Mouse (Mus musculus): Measurements from ENCODE around the gene Etv6. TPM values are rescaled to one million over a fixed set of nuclear protein-coding genes. Genes with fewer than 3 reads are reported as not detected.

Gene Etv6
- polyA plus RNA-seq, 1 experiment from 2014 or later: 6.8 TPM

DNA sequence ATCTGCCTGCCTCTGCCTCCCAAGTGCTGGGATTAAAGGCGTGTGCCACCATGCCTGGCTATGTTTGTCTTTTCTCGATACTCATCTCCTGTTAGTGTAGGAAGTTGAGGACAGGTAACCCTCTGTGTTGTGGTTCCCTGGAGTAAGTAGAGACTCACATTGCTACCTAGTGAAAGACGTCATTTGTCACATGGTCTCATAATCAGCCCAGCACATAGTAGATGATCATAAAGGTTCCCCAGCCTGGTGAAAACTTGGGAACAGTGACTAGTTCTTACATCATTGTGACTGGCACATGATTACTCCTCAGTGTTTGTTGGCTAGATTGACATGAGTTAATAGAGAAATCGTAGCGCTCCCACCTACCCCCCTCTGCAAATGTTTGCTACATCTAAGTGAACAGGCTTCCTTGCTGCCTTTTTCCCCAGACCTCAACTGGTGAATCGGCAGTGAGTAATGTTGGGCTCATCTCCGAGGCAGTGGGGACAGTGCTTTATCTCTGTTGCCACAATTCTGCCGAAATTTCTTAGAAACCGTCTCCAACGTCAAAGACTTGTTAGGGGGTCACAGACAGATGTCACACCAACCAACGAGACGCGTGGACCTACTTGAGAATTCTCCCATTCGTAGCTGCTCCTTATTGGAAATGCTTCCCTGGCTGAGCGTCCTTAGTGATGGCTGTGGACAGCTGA is 46.9 kb downstream of the Etv6 start:
- Histone ChIP-seq H3K36me3 (no peaks in the 10 kb centered on the region), H3K4me3 (no peak overlapping the region), H3K4me1 (no peaks in the 10 kb centered on the region), H3K27ac (replicated peaks) (no peak overlapping the region), H3K27me3 (no peaks in the 10 kb centered on the region), H3K4me2 (replicated peaks) (no peak overlapping the region), H3K9ac (replicated peaks) (no peak overlapping the region), H3K9me3 (no peaks in the 10 kb centered on the region)
- WGBS: 92% methylated on average over 15 of the region's 15 CpGs
- ATAC-seq (replicated peaks): no peak

DNA sequence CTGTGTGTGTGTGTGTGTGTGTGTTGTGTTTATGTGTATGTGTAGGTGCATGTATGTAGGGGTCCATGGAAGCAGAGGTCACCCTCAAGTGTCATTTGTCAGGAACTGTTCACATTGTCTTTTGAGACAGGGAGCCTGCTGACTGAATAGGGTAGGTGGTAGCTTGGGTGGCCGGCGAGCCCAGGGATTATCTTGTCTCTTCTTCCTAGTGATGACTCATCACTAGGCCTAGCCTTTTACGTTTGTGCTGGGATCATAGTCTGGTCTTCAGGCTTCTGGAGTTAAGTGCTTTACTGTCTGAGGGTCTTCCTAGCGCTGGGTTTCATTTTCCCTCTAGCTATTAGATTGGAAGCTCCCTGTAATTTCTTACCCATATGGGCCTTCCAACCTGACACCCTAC is 47.9 kb downstream of the Etv6 start:
- Histone ChIP-seq H3K9ac (replicated peaks) (no peak overlapping the region), H3K9me3 (no peaks in the 10 kb centered on the region), H3K27ac (replicated peaks) (no peak overlapping the region), H3K4me3 (no peak overlapping the region), H3K27me3 (no peaks in the 10 kb centered on the region), H3K36me3 (no peaks in the 10 kb centered on the region), H3K4me1 (no peaks in the 10 kb centered on the region), H3K4me2 (replicated peaks) (no peak overlapping the region)
- ATAC-seq (replicated peaks): no peak
- WGBS: 85% methylated on average over 4 of the region's 4 CpGs

DNA sequence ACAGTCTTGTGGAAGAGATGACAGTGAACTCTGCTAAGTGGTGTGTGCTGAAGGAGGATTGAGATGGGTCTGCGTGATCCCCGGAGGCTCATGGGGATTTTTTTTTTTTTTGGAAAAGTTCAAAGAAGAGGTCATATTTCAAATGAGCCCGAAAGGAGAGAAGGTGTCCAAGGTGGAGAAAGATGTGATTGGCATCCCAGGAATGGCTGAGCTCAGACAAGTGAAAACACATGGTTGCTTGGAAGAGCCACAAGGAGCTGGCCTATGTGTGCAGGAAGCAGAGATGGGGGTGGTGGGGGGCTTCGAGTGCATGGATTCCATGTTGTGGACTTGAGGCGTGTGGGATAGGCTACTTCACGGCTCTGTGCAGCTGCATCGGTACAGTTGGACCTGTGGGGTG is 50.9 kb downstream of the Etv6 start:
- Histone ChIP-seq H3K4me1 (no peaks in the 10 kb centered on the region), H3K9ac (replicated peaks) (no peak overlapping the region), H3K4me2 (replicated peaks) (no peak overlapping the region), H3K9me3 (no peaks in the 10 kb centered on the region), H3K36me3 (no peaks in the 10 kb centered on the region), H3K27me3 (no peaks in the 10 kb centered on the region), H3K27ac (replicated peaks) (no peak overlapping the region), H3K4me3 (no peak overlapping the region)
- 95% methylated on average over 7 of the region's 7 CpGs for WGBS
- ATAC-seq (replicated peaks): no peak

DNA sequence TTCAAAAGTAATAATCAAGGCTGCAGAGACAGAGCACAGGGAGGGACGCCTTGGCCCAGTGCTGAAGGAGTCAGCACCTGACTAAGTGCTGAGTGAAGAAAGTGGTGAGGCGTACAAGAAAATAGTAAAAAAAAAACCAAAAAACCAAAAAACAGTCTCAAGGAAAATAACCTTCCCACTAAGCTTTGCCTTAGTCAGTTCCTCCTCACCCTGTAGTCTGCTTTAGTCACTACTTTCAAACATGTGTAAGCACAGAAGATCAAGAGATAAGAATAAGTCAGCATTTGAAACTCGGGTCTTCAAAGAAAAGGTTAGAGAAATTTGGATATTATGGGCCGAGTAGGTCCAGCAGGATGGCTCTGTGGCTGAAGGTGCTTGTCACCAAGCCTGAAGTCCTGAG is 52.2 kb downstream of the Etv6 start:
- no peaks in the 10 kb centered on the region for H3K27me3 ChIP-seq
- H3K4me3 ChIP-seq: no peak overlapping the region
- no peak for ATAC-seq (replicated peaks)
- H3K9me3 ChIP-seq: no peaks in the 10 kb centered on the region
- H3K9ac ChIP-seq (replicated peaks): no peak overlapping the region
- H3K4me1 ChIP-seq: no peaks in the 10 kb centered on the region
- no peaks in the 10 kb centered on the region for H3K36me3 ChIP-seq
- WGBS: 90% methylated on average over 4 of the region's 4 CpGs
- H3K27ac ChIP-seq (replicated peaks): no peak overlapping the region
- no peak overlapping the region for H3K4me2 ChIP-seq (replicated peaks)

DNA sequence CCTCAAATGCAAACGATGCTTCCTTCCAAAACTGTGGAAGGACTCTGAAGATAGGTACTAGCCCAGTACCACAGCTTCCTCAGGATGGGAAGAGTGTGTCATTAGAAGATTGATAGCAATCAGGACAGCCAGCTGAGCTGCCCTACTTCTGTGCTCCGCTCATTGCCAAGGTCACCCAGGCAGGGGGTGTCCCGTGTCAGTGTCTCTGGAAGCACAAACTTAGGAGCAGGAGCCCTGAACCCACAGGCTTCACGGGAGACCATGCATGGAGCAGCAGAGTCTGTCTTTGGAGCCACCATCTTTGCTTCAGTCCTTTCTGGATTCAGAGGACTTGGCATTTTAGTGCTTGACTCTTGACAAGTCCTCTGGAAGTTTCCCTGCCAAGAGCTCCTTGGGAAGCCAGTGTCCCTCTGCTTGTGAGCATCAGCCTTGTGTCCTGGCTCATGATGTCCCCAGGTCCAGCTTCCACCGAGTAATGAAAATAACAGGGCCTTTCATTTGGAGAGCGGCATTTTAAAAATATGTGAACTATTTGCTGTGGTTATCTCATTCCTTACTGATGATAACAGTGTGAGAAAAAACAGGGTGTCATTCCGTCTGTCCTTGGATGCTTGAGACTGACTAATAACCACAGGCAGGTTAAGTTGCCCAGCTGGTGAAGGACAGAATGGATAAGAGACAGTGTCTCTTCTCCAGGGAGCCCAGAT is 54.3 kb downstream of the Etv6 start:
- 89% methylated on average over 7 of the region's 7 CpGs for WGBS
- Histone ChIP-seq H3K9me3 (no peaks in the 10 kb centered on the region), H3K36me3 (no peaks in the 10 kb centered on the region), H3K9ac (replicated peaks) (no peak overlapping the region), H3K27me3 (no peaks in the 10 kb centered on the region), H3K4me3 (no peak overlapping the region), H3K4me2 (replicated peaks) (no peak overlapping the region), H3K27ac (replicated peaks) (no peak overlapping the region), H3K4me1 (no peaks in the 10 kb centered on the region)
- no peak for ATAC-seq (replicated peaks)

DNA sequence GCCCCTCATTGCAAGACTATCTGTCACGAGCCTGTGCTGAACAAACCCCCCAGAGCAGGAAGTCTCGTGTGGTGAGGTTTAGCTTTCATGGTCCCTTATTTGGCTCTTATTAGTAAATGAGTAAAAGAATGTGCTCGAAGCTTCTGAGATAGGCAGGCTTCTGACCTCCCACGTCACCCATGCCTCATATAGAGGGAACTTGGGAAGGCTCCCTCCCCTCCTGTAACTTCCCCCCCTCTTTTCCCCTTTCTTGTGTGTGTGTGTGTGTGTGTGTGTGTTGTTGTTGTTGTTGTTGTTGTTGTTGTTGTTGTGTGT is 54.8 kb downstream of the Etv6 start:
- ATAC-seq (replicated peaks): no peak
- 88% methylated on average over 4 of the region's 4 CpGs for WGBS

GRCm38 (mm10) chr6:134090875-134091274 is 55.4 kb downstream of the Etv6 start:
- Histone ChIP-seq H3K27ac (replicated peaks) (no peak overlapping the region), H3K27me3 (no peaks in the 10 kb centered on the region), H3K36me3 (no peaks in the 10 kb centered on the region), H3K4me1 (no peaks in the 10 kb centered on the region), H3K4me2 (replicated peaks) (no peak overlapping the region), H3K9ac (replicated peaks) (no peak overlapping the region), H3K4me3 (no peak overlapping the region), H3K9me3 (no peaks in the 10 kb centered on the region)
- no peak for ATAC-seq (replicated peaks)
- 94% methylated on average over 4 of the region's 4 CpGs for WGBS

More for the DNA sequence above, 54.8 kb downstream of the Etv6 start:
- Histone ChIP-seq H3K4me2 (replicated peaks) (no peak overlapping the region), H3K36me3 (no peaks in the 10 kb centered on the region), H3K4me3 (no peak overlapping the region), H3K27ac (replicated peaks) (no peak overlapping the region), H3K27me3 (no peaks in the 10 kb centered on the region), H3K9ac (replicated peaks) (no peak overlapping the region), H3K9me3 (no peaks in the 10 kb centered on the region), H3K4me1 (no peaks in the 10 kb centered on the region)

- H3K4me1 ChIP-seq: no peaks in the 10 kb centered on the region
- ATAC-seq (replicated peaks): no peak
- no peak overlapping the region for H3K4me2 ChIP-seq (replicated peaks)
- H3K27ac ChIP-seq (replicated peaks): no peak overlapping the region
- H3K4me3 ChIP-seq: no peak overlapping the region
- no peak overlapping the region for H3K9ac ChIP-seq (replicated peaks)
- no peaks in the 10 kb centered on the region for H3K9me3 ChIP-seq
- 73% methylated on average over 8 of the region's 8 CpGs for WGBS
- no peaks in the 10 kb centered on the region for H3K27me3 ChIP-seq
- no peaks in the 10 kb centered on the region for H3K36me3 ChIP-seq
Observed at GRCm38 (mm10) chr6:134091398-134091801, 55.9 kb downstream of the Etv6 start.

DNA sequence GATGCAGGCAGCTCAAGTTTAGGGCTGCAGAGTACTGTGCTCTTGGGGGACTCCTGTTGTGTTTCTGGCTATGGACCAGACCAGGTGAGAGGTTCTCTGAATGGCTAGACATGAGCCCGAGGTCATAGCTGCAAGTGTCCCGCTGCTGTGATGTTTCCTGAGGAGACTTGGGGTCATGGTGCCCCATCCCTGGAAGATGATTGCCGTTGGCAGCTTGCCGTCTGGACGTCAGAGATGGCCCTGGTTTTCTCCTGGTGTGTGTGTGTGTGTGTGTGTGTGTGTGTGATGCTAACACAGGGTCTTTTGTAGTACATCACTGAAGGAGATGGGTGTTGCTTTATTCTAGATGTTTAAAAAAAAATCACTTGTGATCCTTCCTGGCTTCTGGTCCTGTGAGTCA is 58.6 kb downstream of the Etv6 start:
- no peak for ATAC-seq (replicated peaks)
- H3K9me3 ChIP-seq: no peaks in the 10 kb centered on the region
- no peak overlapping the region for H3K27ac ChIP-seq (replicated peaks)
- H3K9ac ChIP-seq (replicated peaks): no peak overlapping the region
- H3K4me2 ChIP-seq (replicated peaks): no peak overlapping the region
- no peaks in the 10 kb centered on the region for H3K4me1 ChIP-seq
- H3K27me3 ChIP-seq: no peaks in the 10 kb centered on the region
- WGBS: 94% methylated on average over 5 of the region's 5 CpGs
- H3K36me3 ChIP-seq: no peaks in the 10 kb centered on the region
- no peak overlapping the region for H3K4me3 ChIP-seq

DNA sequence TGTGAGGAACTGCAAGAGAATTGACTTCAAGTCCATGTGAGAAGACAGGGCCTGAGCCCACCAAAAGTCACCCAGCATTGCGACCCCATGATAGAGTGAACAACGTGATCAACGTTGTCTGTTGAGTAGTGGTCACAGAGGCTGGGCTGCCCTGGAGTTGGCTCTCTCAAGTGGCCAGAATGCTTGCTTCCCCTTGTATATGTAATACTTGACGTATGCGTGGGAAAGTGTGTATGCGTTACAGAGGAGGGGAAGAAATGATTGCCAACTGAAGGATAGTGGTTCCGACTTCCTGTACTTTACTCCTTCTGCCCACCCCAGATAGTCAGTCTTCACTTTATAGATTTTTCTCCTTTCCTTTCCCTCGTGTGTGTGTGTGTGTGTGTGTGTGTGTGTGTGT is 59.1 kb downstream of the Etv6 start:
- Histone ChIP-seq H3K9me3 (no peaks in the 10 kb centered on the region), H3K36me3 (no peaks in the 10 kb centered on the region), H3K27ac (replicated peaks) (no peak overlapping the region), H3K4me1 (no peaks in the 10 kb centered on the region), H3K27me3 (no peaks in the 10 kb centered on the region), H3K4me2 (replicated peaks) (no peak overlapping the region), H3K4me3 (no peak overlapping the region), H3K9ac (replicated peaks) (no peak overlapping the region)
- 97% methylated on average over 8 of the region's 8 CpGs for WGBS
- ATAC-seq (replicated peaks): no peak

GRCm38 (mm10) chr6:134095582-134095981 is 60.1 kb downstream of the Etv6 start:
- Histone ChIP-seq H3K4me2 (replicated peaks) (no peak overlapping the region), H3K9me3 (no peaks in the 10 kb centered on the region), H3K36me3 (no peaks in the 10 kb centered on the region), H3K27ac (replicated peaks) (no peak overlapping the region), H3K9ac (replicated peaks) (no peak overlapping the region), H3K27me3 (no peaks in the 10 kb centered on the region), H3K4me3 (no peak overlapping the region), H3K4me1 (no peaks in the 10 kb centered on the region)
- WGBS: 90% methylated on average over 4 of the region's 4 CpGs
- no peak for ATAC-seq (replicated peaks)

- H3K9me3 ChIP-seq: no peaks in the 10 kb centered on the region
- H3K4me2 ChIP-seq (replicated peaks): no peak overlapping the region
- H3K4me1 ChIP-seq: peaks cover 2% of the 10 kb centered on the region; the same call in 1 of the 2 replicates
- ATAC-seq (replicated peaks): no peak
- 82% methylated on average over 11 of the region's 11 CpGs for WGBS
- no peak overlapping the region for H3K27ac ChIP-seq (replicated peaks)
- H3K9ac ChIP-seq (replicated peaks): no peak overlapping the region
- no peaks in the 10 kb centered on the region for H3K27me3 ChIP-seq
- no peaks in the 10 kb centered on the region for H3K36me3 ChIP-seq
- H3K4me3 ChIP-seq: no peak overlapping the region
Observed at GRCm38 (mm10) chr6:134099976-134100743, 64.7 kb downstream of the Etv6 start.

All from forebrain, embryonic 15.5 days (tissue).